Mouse (Mus musculus) yolk sac, embryonic 10.5 days (tissue): ENCODE results near the gene Zdhhc11.
A peak's percentile ranks its signal among the peaks of the same experiment; 100 is the strongest.
"Not testable (repeated sequence)": the region's sequence is repeated elsewhere in the genome, so short reads cannot be mapped to it uniquely, and the experiment has no call there.

ENCODE experiments used
- DNase-seq: peaks from one replicate; pipeline ENCODE4 v3.0.0-alpha.2; 2017; ENCODE audit warnings: low spot score

Gene Zdhhc11

GRCm38 (mm10) chr13:74006881-74007280 lies 43.2 kb downstream of the Zdhhc11 start:
- not testable (repeated sequence) for DNase-seq

GRCm38 (mm10) chr13:74008216-74008615 lies 44.6 kb downstream of the Zdhhc11 start:
- not testable (repeated sequence) for DNase-seq

- DNase-seq, result peak; percentile 91
Measured at GRCm38 (mm10) chr13:74008948-74009718, 45.5 kb downstream of the Zdhhc11 start, which contains the start of gene Tppp. Gene Tppp (plus strand): TSS chr13:74009407.

- DNase-seq, result peak; percentile 33
Measured at GRCm38 (mm10) chr13:74009791-74010614, 46.4 kb downstream of the Zdhhc11 start.

- no peak for DNase-seq
Measured at GRCm38 (mm10) chr13:74010678-74011077, 47.0 kb downstream of the Zdhhc11 start.

GRCm38 (mm10) chr13:74015908-74016307 lies 52.3 kb downstream of the Zdhhc11 start:
- DNase-seq, result no peak

- no peak for DNase-seq
Measured at GRCm38 (mm10) chr13:74017426-74017825, 53.8 kb downstream of the Zdhhc11 start.

GRCm38 (mm10) chr13:74019006-74019405 lies 55.4 kb downstream of the Zdhhc11 start:
- not testable (repeated sequence) for DNase-seq

- peak; percentile 77 for DNase-seq
Measured at GRCm38 (mm10) chr13:74025151-74026081, 61.8 kb downstream of the Zdhhc11 start.

- DNase-seq, result peak; percentile 55
Measured at GRCm38 (mm10) chr13:74026215-74026614, 62.6 kb downstream of the Zdhhc11 start.

- no peak for DNase-seq
Measured at GRCm38 (mm10) chr13:74028116-74028515, 64.5 kb downstream of the Zdhhc11 start.

- no peak for DNase-seq
Measured at GRCm38 (mm10) chr13:74029013-74029412, 65.4 kb downstream of the Zdhhc11 start.

GRCm38 (mm10) chr13:74030691-74031090 lies 67.0 kb downstream of the Zdhhc11 start:
- no peak for DNase-seq

GRCm38 (mm10) chr13:74031133-74031532 lies 67.5 kb downstream of the Zdhhc11 start:
- no peak for DNase-seq

GRCm38 (mm10) chr13:74034756-74035155 lies 71.1 kb downstream of the Zdhhc11 start:
- no peak for DNase-seq

- DNase-seq, result no peak
Measured at GRCm38 (mm10) chr13:74035776-74036175, 72.1 kb downstream of the Zdhhc11 start.

GRCm38 (mm10) chr13:74039926-74040325 lies 76.3 kb downstream of the Zdhhc11 start:
- DNase-seq, result no peak
